Mouse (Mus musculus): ENCODE results near the gene Slc16a5. TPM values are rescaled to one million over a fixed set of nuclear protein-coding genes. Genes with fewer than 3 reads are reported as not detected.

Slc16a5 gene
- polyA plus RNA-seq, 1 experiment from 2014 or later: not detected

- 66% methylated on average over 2 of the region's 2 CpGs for WGBS (ENCODE audit: insufficient replicate concordance)
- H3K9ac ChIP-seq (ENCODE audit: low read depth, low read length): peak overlapping the region; percentile 0; the same call in 1 of the 2 replicates
- H3K4me1 ChIP-seq (ENCODE audit: control insufficient read depth, insufficient read depth, low read length): peaks cover 62% of the 10 kb centered on the region
These were observed 48.8 kb downstream of the Slc16a5 start for GRCm38 (mm10) chr11:115511121-115511520.

DNA sequence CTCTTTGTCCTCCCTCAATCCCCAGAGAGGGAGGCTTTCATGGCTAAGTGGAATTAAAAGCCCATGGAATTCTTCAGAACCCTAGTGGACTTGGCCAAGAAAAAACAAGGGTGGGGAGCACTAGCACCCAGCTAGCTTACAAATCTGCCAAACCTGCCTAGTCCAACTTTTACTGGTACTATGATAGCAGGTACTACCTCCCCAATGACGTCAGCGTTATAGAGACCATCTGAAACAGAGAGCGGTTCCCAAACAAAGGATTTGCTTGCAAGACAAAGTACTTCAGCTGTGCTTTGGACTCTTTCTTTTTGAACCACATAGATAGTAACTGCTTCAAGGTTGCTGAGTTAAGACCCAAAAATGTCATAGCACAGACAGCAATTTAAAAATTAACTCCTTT lies 49.7 kb downstream of the Slc16a5 start:
- peak overlapping the region; percentile 90 for H3K4me2 ChIP-seq
- 63% methylated on average over 3 of the region's 3 CpGs for WGBS (ENCODE audit: insufficient replicate concordance)
- peak overlapping the region; percentile 97; the same call in 1 of the 2 replicates for H3K9ac ChIP-seq (ENCODE audit: low read depth, low read length)
- peak overlapping the region; percentile 100 for H3K4me3 ChIP-seq (ENCODE audit: low read depth, low read length)
- H3K27me3 ChIP-seq (ENCODE audit: control insufficient read depth, insufficient read depth, low read length): no peaks in the 10 kb centered on the region
- H3K36me3 ChIP-seq (ENCODE audit: control insufficient read depth, insufficient read depth, low read length): no peaks in the 10 kb centered on the region
- H3K4me1 ChIP-seq (ENCODE audit: control insufficient read depth, insufficient read depth, low read length): peaks cover 54% of the 10 kb centered on the region
- peak overlapping the region; percentile 89 for H3K27ac ChIP-seq (ENCODE audit: low read depth, low read length)
- no peaks in the 10 kb centered on the region for H3K9me3 ChIP-seq (replicated peaks; ENCODE audit: control insufficient read depth, low read length)
- no peak for ATAC-seq (replicated peaks; ENCODE audit: insufficient number of reproducible peaks, low FRiP score, low TSS enrichment)

More at GRCm38 (mm10) chr11:115511121-115511520, 48.8 kb downstream of the Slc16a5 start:
- Histone ChIP-seq H3K27me3 (ENCODE audit: control insufficient read depth, insufficient read depth, low read length) (no peaks in the 10 kb centered on the region), H3K36me3 (ENCODE audit: control insufficient read depth, insufficient read depth, low read length) (no peaks in the 10 kb centered on the region), H3K4me3 (ENCODE audit: low read depth, low read length) (peak overlapping the region; percentile 100), H3K4me2 (peak overlapping the region; percentile 90), H3K9me3 (replicated peaks; ENCODE audit: control insufficient read depth, low read length) (no peaks in the 10 kb centered on the region), H3K27ac (ENCODE audit: low read depth, low read length) (peak overlapping the region; percentile 79)
- no peak for ATAC-seq (replicated peaks; ENCODE audit: insufficient number of reproducible peaks, low FRiP score, low TSS enrichment)

DNA sequence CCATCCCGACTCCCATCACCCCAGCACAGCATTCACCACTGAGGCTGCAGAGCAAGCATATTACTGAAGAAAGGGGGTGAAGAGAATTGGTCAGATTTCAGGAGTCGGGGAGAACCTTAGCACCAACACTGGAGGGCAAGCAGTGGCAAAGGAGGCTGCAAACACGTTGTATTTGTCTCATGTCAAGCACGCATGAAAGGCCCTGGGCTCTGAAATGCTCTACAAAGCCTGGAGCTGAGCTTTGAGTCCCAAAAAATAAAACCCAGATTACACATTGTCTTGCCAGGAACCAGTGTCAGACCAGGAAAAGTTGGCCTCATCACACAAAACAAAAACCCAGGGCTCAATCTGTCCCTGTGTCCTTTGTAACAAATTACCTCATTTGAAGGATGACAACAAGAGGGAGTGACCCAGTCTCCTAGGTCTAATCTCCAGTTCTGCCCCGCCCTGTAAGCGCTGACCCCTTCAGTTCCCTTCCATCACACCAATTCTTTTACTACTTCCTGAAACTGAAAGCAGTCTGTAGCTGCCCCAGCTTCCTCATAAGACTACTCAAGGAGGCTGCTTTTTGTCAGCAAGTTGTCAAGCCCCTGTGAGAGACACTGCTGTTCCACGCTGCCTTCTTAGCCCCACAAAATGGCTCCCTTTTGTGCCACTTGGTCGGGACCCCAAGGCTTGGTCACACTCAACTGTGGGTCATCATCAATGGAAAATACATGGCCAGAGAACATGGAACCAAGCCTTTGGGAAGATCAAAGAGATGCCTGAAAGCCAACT lies 50.3 kb downstream of the Slc16a5 start:
- Histone ChIP-seq H3K27ac (ENCODE audit: low read depth, low read length) (peak overlapping the region; percentile 89), H3K36me3 (ENCODE audit: control insufficient read depth, insufficient read depth, low read length) (no peaks in the 10 kb centered on the region), H3K4me3 (ENCODE audit: low read depth, low read length) (peak overlapping the region; percentile 100), H3K4me1 (ENCODE audit: control insufficient read depth, insufficient read depth, low read length) (peaks cover 48% of the 10 kb centered on the region), H3K4me2 (peak overlapping the region; percentile 90), H3K9ac (ENCODE audit: low read depth, low read length) (peak overlapping the region; percentile 97), H3K9me3 (replicated peaks; ENCODE audit: control insufficient read depth, low read length) (no peaks in the 10 kb centered on the region), H3K27me3 (ENCODE audit: control insufficient read depth, insufficient read depth, low read length) (no peaks in the 10 kb centered on the region)
- ATAC-seq (replicated peaks; ENCODE audit: insufficient number of reproducible peaks, low FRiP score, low TSS enrichment): no peak
- WGBS (ENCODE audit: insufficient replicate concordance): 33% methylated on average over 8 of the region's 8 CpGs

- Histone ChIP-seq H3K4me2 (peak overlapping the region; percentile 90), H3K9me3 (replicated peaks; ENCODE audit: control insufficient read depth, low read length) (no peaks in the 10 kb centered on the region), H3K4me1 (ENCODE audit: control insufficient read depth, insufficient read depth, low read length) (peaks cover 40% of the 10 kb centered on the region), H3K9ac (ENCODE audit: low read depth, low read length) (peak overlapping the region; percentile 97), H3K36me3 (ENCODE audit: control insufficient read depth, insufficient read depth, low read length) (no peaks in the 10 kb centered on the region), H3K27ac (ENCODE audit: low read depth, low read length) (peak overlapping the region; percentile 89), H3K27me3 (ENCODE audit: control insufficient read depth, insufficient read depth, low read length) (no peaks in the 10 kb centered on the region), H3K4me3 (ENCODE audit: low read depth, low read length) (peak overlapping the region; percentile 100)
- WGBS (ENCODE audit: insufficient replicate concordance): under 1% methylated on average over 54 of the region's 57 CpGs
- peak; percentile 55 for ATAC-seq (replicated peaks; ENCODE audit: insufficient number of reproducible peaks, low FRiP score, low TSS enrichment)
These were observed 51.3 kb downstream of the Slc16a5 start for GRCm38 (mm10) chr11:115513271-115514237.

- Histone ChIP-seq H3K4me2 (peak within 1 kb of the TSS; percentile 90), H3K4me3 (ENCODE audit: low read depth, low read length) (peak within 1 kb of the TSS; percentile 100), H3K27me3 (ENCODE audit: control insufficient read depth, insufficient read depth, low read length) (no peaks in the 10 kb centered on the region), H3K27ac (ENCODE audit: low read depth, low read length) (peak within 1 kb of the TSS; percentile 89), H3K36me3 (ENCODE audit: control insufficient read depth, insufficient read depth, low read length) (no peaks in the 10 kb centered on the region), H3K9ac (ENCODE audit: low read depth, low read length) (peak within 1 kb of the TSS; percentile 97), H3K4me1 (ENCODE audit: control insufficient read depth, insufficient read depth, low read length) (peaks cover 35% of the 10 kb centered on the region), H3K9me3 (replicated peaks; ENCODE audit: control insufficient read depth, low read length) (no peaks in the 10 kb centered on the region)
- ATAC-seq (replicated peaks; ENCODE audit: insufficient number of reproducible peaks, low FRiP score, low TSS enrichment): peak; percentile 94
- WGBS (ENCODE audit: insufficient replicate concordance): 0% methylated on average over 24 of the region's 24 CpGs
These were observed 52.0 kb downstream of the Slc16a5 start, which contains the start of gene Jpt1 for GRCm38 (mm10) chr11:115514238-115514663. Jpt1 (minus strand) TSS chr11:115514387.

DNA sequence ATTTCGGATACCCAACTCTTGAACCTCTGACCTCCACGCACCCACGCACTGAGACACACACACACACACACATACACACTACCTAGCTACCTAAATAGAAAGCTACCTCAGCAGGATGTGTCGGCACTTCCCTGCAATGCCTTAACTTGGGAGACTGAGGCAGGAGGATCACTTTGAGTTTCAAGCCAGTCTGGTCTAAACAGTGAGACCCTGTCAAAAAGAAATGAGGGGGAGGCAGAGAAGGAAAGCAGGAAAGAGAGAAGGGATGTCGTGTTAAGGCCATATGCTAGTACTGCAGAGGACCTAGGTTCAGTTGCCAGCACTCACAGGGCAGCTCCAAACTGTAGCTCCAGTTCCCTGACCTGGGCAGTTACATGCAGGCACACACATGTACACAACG lies 52.7 kb downstream of the Slc16a5 start:
- 70% methylated on average over 6 of the region's 6 CpGs for WGBS (ENCODE audit: insufficient replicate concordance)
- Histone ChIP-seq H3K36me3 (ENCODE audit: control insufficient read depth, insufficient read depth, low read length) (no peaks in the 10 kb centered on the region), H3K9ac (ENCODE audit: low read depth, low read length) (no peak overlapping the region), H3K9me3 (replicated peaks; ENCODE audit: control insufficient read depth, low read length) (no peaks in the 10 kb centered on the region), H3K27me3 (ENCODE audit: control insufficient read depth, insufficient read depth, low read length) (no peaks in the 10 kb centered on the region), H3K4me1 (ENCODE audit: control insufficient read depth, insufficient read depth, low read length) (peaks cover 32% of the 10 kb centered on the region), H3K27ac (ENCODE audit: low read depth, low read length) (no peak overlapping the region), H3K4me3 (ENCODE audit: low read depth, low read length) (no peak overlapping the region), H3K4me2 (peak overlapping the region; percentile 11; the same call in 1 of the 2 replicates)
- no peak for ATAC-seq (replicated peaks; ENCODE audit: insufficient number of reproducible peaks, low FRiP score, low TSS enrichment)

DNA sequence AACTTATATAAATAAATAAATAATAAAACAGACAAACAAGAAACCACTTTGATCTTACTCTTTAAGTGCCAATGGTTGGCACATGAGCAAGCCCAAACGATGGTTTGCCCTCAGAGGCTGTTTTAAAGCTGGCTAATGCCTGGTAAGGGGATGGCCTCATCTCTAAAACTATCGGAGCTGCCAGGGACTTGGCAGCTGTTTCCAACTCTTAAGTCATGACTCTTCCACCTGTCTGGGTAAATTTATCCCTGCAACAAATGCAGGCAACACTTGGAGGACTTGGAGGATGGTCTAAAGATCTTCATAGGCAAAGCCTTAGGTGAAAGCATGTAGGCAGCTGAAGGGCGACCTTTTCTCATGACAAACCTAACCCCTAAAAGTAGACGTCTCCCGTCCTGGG lies 54.7 kb downstream of the Slc16a5 start:
- Histone ChIP-seq H3K9ac (ENCODE audit: low read depth, low read length) (no peak overlapping the region), H3K27ac (ENCODE audit: low read depth, low read length) (no peak overlapping the region), H3K4me1 (ENCODE audit: control insufficient read depth, insufficient read depth, low read length) (peaks cover 18% of the 10 kb centered on the region), H3K4me2 (no peak overlapping the region), H3K36me3 (ENCODE audit: control insufficient read depth, insufficient read depth, low read length) (no peaks in the 10 kb centered on the region), H3K4me3 (ENCODE audit: low read depth, low read length) (no peak overlapping the region), H3K27me3 (ENCODE audit: control insufficient read depth, insufficient read depth, low read length) (no peaks in the 10 kb centered on the region), H3K9me3 (replicated peaks; ENCODE audit: control insufficient read depth, low read length) (no peaks in the 10 kb centered on the region)
- no peak for ATAC-seq (replicated peaks; ENCODE audit: insufficient number of reproducible peaks, low FRiP score, low TSS enrichment)
- 80% methylated on average over 5 of the region's 5 CpGs for WGBS (ENCODE audit: insufficient replicate concordance)

DNA sequence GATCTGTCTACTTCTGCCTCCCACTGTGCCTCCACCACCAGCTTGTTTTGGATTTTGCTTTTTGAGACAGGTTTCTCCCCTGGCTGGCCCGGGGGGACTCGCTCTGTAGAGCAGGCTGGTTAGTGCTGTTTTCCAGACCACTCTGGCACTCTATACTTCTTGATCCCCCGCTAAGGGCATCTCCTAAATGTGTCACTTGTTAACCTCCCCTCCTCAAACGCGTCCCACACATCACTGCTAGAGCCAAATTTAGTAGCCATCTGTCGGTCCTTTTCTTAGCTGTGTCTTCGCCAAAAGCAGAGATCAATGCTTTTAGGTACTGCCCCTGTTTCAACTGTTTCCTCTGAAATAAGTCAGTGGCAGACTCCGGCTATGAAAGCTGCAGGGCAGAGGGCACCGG lies 56.4 kb downstream of the Slc16a5 start:
- Histone ChIP-seq H3K9ac (ENCODE audit: low read depth, low read length) (no peak overlapping the region), H3K27me3 (ENCODE audit: control insufficient read depth, insufficient read depth, low read length) (no peaks in the 10 kb centered on the region), H3K9me3 (replicated peaks; ENCODE audit: control insufficient read depth, low read length) (no peaks in the 10 kb centered on the region), H3K4me1 (ENCODE audit: control insufficient read depth, insufficient read depth, low read length) (0 out of 2 replicates have a peak, but pooled peaks cover 6% of the 10 kb centered on the region), H3K4me2 (no peak overlapping the region), H3K4me3 (ENCODE audit: low read depth, low read length) (no peak overlapping the region), H3K36me3 (ENCODE audit: control insufficient read depth, insufficient read depth, low read length) (no peaks in the 10 kb centered on the region), H3K27ac (ENCODE audit: low read depth, low read length) (no peak overlapping the region)
- ATAC-seq (replicated peaks; ENCODE audit: insufficient number of reproducible peaks, low FRiP score, low TSS enrichment): no peak
- 56% methylated on average over 9 of the region's 9 CpGs for WGBS (ENCODE audit: insufficient replicate concordance)

All from heart, embryonic 11.5 days (tissue).